Mouse (Mus musculus): ENCODE measurements around the gene Olfr159.
A peak's percentile ranks its signal among the peaks of the same experiment; 100 is the strongest.

DNA sequence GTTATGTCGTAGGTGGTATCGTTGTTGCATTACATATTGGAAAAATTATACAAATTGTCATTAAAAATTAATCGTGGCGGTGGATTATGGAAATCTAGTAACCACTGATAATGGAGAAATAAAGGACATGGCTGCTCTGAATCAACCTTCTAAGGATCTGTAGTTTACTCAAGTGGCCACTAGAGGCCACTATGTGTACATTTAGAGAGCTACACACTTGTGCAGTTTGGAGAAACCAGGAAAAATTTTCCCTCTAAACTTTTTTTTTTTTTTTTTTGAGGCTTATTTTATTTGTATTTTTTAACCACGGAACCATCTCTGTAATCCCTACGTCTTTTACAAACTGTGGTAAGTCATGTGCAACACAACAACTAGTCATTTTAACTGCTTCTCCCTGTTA, 25.6 kb downstream of the Olfr159 start:
- peak; percentile 82 for TF ChIP-seq CTCF (IDR thresholded peaks at IDR 0.05; ENCODE audit: low read depth)
- TF ChIP-seq EP300 (optimal IDR thresholded peaks at IDR 0.05) = no peak
